Mouse (Mus musculus): ENCODE measurements around the gene Zfp513. TPM values are rescaled to one million over a fixed set of nuclear protein-coding genes. Genes with fewer than 3 reads are reported as not detected.

Zfp513 gene
- total RNA-seq, 2 experiments from 2014 or later: 7.6 to 8.5 TPM

GRCm38 (mm10) chr5:31200327-31200768 is 1.8 kb downstream of the Zfp513 start:
- DNase-seq: no peak

DNA sequence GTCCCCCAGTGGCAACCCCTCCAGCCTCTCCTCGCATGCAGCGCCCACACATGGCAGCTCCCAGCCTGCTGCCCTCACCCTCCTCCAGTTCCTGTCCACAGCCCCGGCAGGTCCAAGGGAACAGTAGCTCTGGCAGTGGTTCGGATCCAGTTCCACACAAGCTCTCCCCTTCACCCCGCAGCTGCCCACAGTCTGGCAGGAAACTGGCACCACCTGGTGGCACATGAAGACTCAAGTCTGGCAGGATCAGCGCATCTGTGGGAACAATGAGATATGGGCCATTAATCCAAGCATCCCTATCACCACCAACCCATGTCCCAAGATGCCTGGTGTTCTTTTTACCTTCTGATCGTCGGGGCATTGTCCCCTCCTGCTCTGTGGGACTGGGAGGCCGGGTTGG is 2.2 kb downstream of the Zfp513 start:
- DNase-seq: no peak

- no peak for DNase-seq
These were observed 2.7 kb downstream of the Zfp513 start for GRCm38 (mm10) chr5:31199321-31199892.

- DNase-seq: no peak
These were observed 3.3 kb downstream of the Zfp513 start for GRCm38 (mm10) chr5:31198616-31199320.

GRCm38 (mm10) chr5:31198170-31198569 is 3.9 kb downstream of the Zfp513 start:
- no peak for DNase-seq

DNA sequence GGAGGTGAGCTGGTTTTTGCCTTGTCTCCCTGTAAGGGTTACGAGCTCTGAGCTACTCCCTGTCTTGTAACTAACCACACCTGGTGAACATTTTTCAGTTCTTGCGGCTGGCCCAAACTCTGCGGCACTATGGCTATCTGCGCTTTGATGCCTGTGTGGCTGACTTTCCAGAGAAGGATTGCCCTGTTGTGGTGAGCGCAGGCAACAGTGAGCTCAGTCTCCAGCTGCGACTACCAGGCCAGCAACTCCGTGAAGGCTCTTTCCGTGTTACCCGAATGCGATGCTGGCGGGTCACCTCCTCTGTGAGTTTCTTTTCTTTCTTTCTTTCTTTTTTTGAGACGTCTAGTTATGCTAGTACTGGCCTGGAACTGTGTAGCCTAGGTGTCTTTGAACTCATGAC is 5.0 kb downstream of the Zfp513 start:
- no peak for DNase-seq

DNA sequence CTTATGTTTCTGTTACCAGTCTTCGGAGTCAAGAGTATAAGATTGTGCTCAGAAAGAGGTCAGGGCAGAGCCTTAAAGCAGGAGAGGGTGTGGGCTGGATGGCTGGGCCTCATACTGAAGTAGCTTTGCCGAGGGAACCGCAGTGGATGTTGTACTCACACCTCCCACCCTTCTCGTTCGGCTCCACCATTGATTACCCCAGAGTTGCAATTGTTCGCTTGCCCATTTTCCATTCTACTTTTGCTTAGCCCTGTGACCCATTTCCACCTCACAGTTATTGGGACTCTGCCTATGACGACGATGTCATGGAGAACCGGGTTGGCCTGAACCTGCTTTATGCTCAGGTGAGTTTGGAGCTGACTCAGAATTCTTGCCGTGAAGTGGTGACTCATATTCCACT is 5.9 kb downstream of the Zfp513 start:
- no peak for DNase-seq

DNA sequence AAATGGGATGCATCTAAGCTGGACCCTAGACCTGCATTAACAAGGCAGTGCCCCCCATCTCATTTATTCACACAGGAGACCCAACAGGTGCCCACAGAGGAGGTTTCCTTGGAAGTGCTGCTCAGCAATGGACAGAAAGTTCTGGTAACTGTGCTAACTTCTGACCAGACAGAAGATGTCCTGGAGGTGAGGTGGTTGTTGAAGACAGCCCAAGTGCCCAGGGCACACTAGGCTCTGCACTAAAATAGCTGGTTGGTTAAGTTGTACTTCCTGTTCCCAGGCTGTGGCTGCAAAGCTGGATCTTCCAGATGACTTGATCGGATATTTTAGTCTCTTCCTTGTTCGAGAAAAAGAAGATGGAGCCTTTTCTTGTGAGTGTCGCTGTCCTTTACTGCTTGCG is 6.4 kb downstream of the Zfp513 start:
- DNase-seq: no peak

- DNase-seq: no peak
These were observed 7.3 kb downstream of the Zfp513 start for GRCm38 (mm10) chr5:31194486-31195485.

- no peak for DNase-seq
These were observed 8.3 kb downstream of the Zfp513 start for GRCm38 (mm10) chr5:31193631-31194281.

- DNase-seq: peak; percentile 100
These were observed 9.0 kb downstream of the Zfp513 start, which contains the start of the genes Snx17 and Eif2b4 for GRCm38 (mm10) chr5:31192939-31193630. Gene Snx17 (plus strand): TSS chr5:31193227. Gene Eif2b4 (minus strand): TSS chr5:31193430.

GRCm38 (mm10) chr5:31192045-31192938 is 9.8 kb downstream of the Zfp513 start:
- no peak for DNase-seq

GRCm38 (mm10) chr5:31190201-31190600 is 11.9 kb downstream of the Zfp513 start:
- DNase-seq: no peak

DNA sequence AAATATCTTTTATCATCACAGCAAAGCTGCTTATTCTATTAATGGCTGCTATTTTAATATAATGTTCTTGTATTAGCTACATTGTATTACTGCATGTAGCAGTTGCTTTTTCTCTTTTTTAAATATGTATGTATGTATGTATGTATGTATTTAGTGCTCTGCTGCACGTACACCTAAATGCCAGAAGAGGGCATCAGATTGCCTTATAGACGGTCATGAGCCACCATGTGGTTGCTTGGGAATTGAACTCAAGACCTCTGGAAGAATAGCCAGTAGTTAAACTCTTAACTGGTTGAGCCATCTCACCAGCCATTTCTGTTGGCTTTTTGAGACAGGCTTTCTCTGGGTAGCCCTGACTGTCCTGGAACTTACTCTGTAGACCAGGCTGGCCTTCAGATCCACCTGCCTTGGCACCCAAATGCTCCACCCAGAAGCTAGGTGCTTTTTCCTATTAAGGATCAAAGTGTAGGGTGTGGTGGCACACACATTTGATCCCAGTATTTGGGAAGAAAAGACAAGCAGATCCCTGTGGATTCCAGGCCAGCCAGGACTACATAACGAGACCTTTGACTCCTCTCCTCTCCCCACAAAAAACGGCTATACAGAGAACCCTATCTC is 13.8 kb downstream of the Zfp513 start:
- no peak for DNase-seq

DNA sequence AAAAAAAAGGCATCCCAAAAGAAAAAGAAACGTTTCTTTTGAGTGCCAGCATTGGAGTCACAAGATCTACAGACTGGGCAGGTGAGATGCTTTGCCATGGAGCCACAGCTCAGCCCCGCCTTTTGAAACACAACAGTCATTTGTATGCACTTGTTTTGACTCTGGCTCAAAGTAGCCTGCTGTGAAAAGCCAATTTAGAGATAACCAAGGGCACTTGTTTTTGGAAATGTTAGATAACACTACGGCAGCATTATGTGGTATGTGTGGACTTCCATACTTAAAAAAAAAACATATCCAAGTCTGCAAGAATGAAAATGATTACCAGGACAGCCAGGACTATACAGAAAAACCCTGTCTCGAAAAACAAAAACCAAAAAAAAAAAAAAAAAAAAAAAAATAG is 18.4 kb downstream of the Zfp513 start:
- no peak for DNase-seq

DNA sequence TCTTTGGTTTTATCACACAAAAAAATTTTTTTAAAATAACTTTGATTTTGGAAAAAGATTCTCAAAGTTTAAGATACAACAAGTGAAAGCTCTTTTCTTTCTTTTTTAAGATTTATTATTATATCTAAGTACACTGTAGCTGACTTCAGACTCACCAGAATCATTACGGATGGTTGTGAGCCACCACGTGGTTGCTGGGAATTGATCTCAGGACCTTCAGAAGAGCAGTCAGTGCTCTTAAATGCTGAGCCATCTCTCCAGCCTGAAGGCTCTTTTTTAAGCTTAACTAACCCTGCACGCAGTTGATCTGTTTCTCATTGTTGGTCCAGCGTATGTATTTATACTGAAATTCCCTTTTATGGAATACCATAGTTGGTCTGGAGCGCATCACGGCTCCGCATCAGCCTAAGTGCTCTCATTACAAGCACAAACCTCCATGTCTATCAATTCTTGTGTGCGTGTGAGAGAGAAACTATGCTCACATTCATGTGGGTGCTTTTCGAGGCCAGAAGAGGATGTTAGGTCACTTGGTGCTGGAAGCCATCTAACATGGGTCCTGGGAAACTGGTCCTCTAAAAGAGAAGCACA is 20.8 kb downstream of the Zfp513 start:
- no peak for DNase-seq

- DNase-seq: peak; percentile 96 to 98
These were observed 22.1 kb downstream of the Zfp513 start, which contains the start of the genes Gm29609 and Gtf3c2 for GRCm38 (mm10) chr5:31179766-31180630. Gene Gm29609 (minus strand): TSS chr5:31179911. Gene Gtf3c2 (minus strand): TSS chr5:31180144.

DNA sequence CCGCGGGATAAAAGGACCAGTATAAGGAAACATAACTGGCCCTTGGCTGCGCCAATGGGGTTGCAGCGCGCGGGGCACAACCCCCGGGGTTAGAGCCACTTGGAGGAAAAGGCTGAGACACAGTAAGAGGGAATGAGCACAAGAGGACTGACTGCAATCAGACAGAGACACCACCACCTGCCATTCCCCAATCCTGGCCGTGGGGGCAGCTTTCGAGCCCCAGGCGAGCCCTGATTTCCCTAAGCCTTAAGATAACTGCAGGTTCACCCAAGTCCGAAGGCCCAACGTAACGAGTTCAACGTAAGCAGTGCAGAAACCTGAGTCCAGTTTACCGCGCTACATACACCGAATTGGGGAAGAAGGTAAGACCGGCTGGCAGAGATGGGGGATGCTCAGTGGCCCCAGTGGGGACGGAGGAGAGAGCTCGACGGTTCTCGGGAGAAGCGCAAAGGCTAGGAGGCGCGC is 22.8 kb downstream of the Zfp513 start:
- no peak for DNase-seq

Data from heart, adult 18-20 months (tissue).